Mouse (Mus musculus): ENCODE results near the gene Chd1.

- no peak for TF ChIP-seq CTCF (IDR thresholded peaks at IDR 0.05; ENCODE audit: low read depth, low read length)
- no peak for TF ChIP-seq POLR2A (IDR thresholded peaks at IDR 0.05; ENCODE audit: borderline replicate concordance, low read depth, low read length)
These were observed 47.7 kb upstream of the Chd1 start for GRCm38 (mm10) chr17:15656881-15657607.
